Mouse (Mus musculus): Measurements from ENCODE around the gene Gas2l2. TPM values are rescaled to one million over a fixed set of nuclear protein-coding genes. Genes with fewer than 3 reads are reported as not detected.

Gene Gas2l2
- polyA plus RNA-seq, 1 experiment from 2014 or later, result not detected

- TF ChIP-seq EP300 (IDR thresholded peaks at IDR 0.05; ENCODE audit: low read depth), result no peak
- no peak for TF ChIP-seq CTCF (IDR thresholded peaks at IDR 0.05; ENCODE audit: low read depth)
- peaks cover 23% of the 10 kb centered on the region for H3K27me3 ChIP-seq (ENCODE audit: insufficient read depth, low read length)
- H3K27ac ChIP-seq (ENCODE audit: low read depth), result no peak overlapping the region
- DNase-seq (no peak), ATAC-seq (peak; percentile 27; the same call in 1 of the 2 replicates)
- H3K4me3 ChIP-seq (ENCODE audit: low read depth, low read length), result no peak overlapping the region
- 51% methylated on average over 16 of the region's 16 CpGs for WGBS (ENCODE audit: insufficient replicate concordance)
- peaks cover 18% of the 10 kb centered on the region for H3K4me1 ChIP-seq (ENCODE audit: insufficient read depth)
- H3K4me2 ChIP-seq (ENCODE audit: low read depth, low read length), result no peak overlapping the region
- H3K36me3 ChIP-seq (replicated peaks; ENCODE audit: insufficient read depth, low read length), result no peaks in the 10 kb centered on the region
- H3K9ac ChIP-seq (replicated peaks), result no peak overlapping the region
- no peaks in the 10 kb centered on the region for H3K9me3 ChIP-seq (ENCODE audit: low read length)
Measured at GRCm38 (mm10) chr11:83448021-83448926, 19.0 kb upstream of the Gas2l2 start.

- 75% methylated on average over 10 of the region's 10 CpGs for WGBS (ENCODE audit: insufficient replicate concordance)
Measured at GRCm38 (mm10) chr11:83447612-83448011, 18.4 kb upstream of the Gas2l2 start.

GRCm38 (mm10) chr11:83445001-83445400 lies 15.7 kb upstream of the Gas2l2 start:
- H3K4me1 ChIP-seq (ENCODE audit: insufficient read depth), result peaks cover 18% of the 10 kb centered on the region
- peak overlapping the region; percentile 65 for H3K4me2 ChIP-seq (ENCODE audit: low read depth, low read length)
- H3K9ac ChIP-seq (replicated peaks), result no peak overlapping the region
- no peak for TF ChIP-seq CTCF (IDR thresholded peaks at IDR 0.05; ENCODE audit: low read depth)
- TF ChIP-seq EP300 (IDR thresholded peaks at IDR 0.05; ENCODE audit: low read depth), result no peak
- peaks cover 47% of the 10 kb centered on the region for H3K27me3 ChIP-seq (ENCODE audit: insufficient read depth, low read length)
- no peak overlapping the region for H3K27ac ChIP-seq (ENCODE audit: low read depth)
- peak overlapping the region; percentile 37 for H3K4me3 ChIP-seq (ENCODE audit: low read depth, low read length)
- no peak for DNase-seq
- no peaks in the 10 kb centered on the region for H3K36me3 ChIP-seq (replicated peaks; ENCODE audit: insufficient read depth, low read length)
- H3K9me3 ChIP-seq (ENCODE audit: low read length), result no peaks in the 10 kb centered on the region
- ATAC-seq, result no peak
- WGBS (ENCODE audit: insufficient replicate concordance), result 20% methylated on average over 19 of the region's 19 CpGs

More at GRCm38 (mm10) chr11:83447612-83448011, 18.4 kb upstream of the Gas2l2 start:
- ATAC-seq, result no peak
- Histone ChIP-seq H3K27me3 (ENCODE audit: insufficient read depth, low read length) (peaks cover 29% of the 10 kb centered on the region), H3K9ac (replicated peaks) (no peak overlapping the region), H3K9me3 (ENCODE audit: low read length) (no peaks in the 10 kb centered on the region), H3K27ac (ENCODE audit: low read depth) (no peak overlapping the region), H3K4me3 (ENCODE audit: low read depth, low read length) (no peak overlapping the region), H3K4me1 (ENCODE audit: insufficient read depth) (peaks cover 18% of the 10 kb centered on the region), H3K4me2 (ENCODE audit: low read depth, low read length) (no peak overlapping the region), H3K36me3 (replicated peaks; ENCODE audit: insufficient read depth, low read length) (no peaks in the 10 kb centered on the region)
- DNase-seq, result no peak
- TF ChIP-seq EP300 (IDR thresholded peaks at IDR 0.05; ENCODE audit: low read depth), result no peak
- TF ChIP-seq CTCF (IDR thresholded peaks at IDR 0.05; ENCODE audit: low read depth), result no peak

- no peak for TF ChIP-seq CTCF (IDR thresholded peaks at IDR 0.05; ENCODE audit: low read depth)
- TF ChIP-seq EP300 (IDR thresholded peaks at IDR 0.05; ENCODE audit: low read depth), result no peak
- DNase-seq (no peak), ATAC-seq (no peak)
- Histone ChIP-seq H3K4me3 (ENCODE audit: low read depth, low read length) (no peak overlapping the region), H3K36me3 (replicated peaks; ENCODE audit: insufficient read depth, low read length) (no peaks in the 10 kb centered on the region), H3K4me1 (ENCODE audit: insufficient read depth) (peaks cover 17% of the 10 kb centered on the region), H3K4me2 (ENCODE audit: low read depth, low read length) (no peak overlapping the region), H3K9me3 (ENCODE audit: low read length) (no peaks in the 10 kb centered on the region), H3K9ac (replicated peaks) (no peak overlapping the region), H3K27me3 (ENCODE audit: insufficient read depth, low read length) (peaks cover 47% of the 10 kb centered on the region), H3K27ac (ENCODE audit: low read depth) (no peak overlapping the region)
- WGBS (ENCODE audit: insufficient replicate concordance), result 6% methylated on average over 7 of the region's 7 CpGs
Measured at GRCm38 (mm10) chr11:83443824-83444223, 14.6 kb upstream of the Gas2l2 start.

GRCm38 (mm10) chr11:83442596-83443267 lies 13.5 kb upstream of the Gas2l2 start:
- H3K4me3 ChIP-seq (ENCODE audit: low read depth, low read length), result no peak overlapping the region
- H3K27me3 ChIP-seq (ENCODE audit: insufficient read depth, low read length), result peaks cover 47% of the 10 kb centered on the region

GRCm38 (mm10) chr11:83441235-83441634 lies 12.0 kb upstream of the Gas2l2 start:
- DNase-seq, result no peak
- Histone ChIP-seq H3K27ac (ENCODE audit: low read depth) (no peak overlapping the region), H3K9me3 (ENCODE audit: low read length) (no peaks in the 10 kb centered on the region), H3K9ac (replicated peaks) (no peak overlapping the region; the same call in 1 of the 2 replicates), H3K27me3 (ENCODE audit: insufficient read depth, low read length) (peaks cover 47% of the 10 kb centered on the region), H3K4me2 (ENCODE audit: low read depth, low read length) (peak overlapping the region; percentile 98), H3K36me3 (replicated peaks; ENCODE audit: insufficient read depth, low read length) (no peaks in the 10 kb centered on the region), H3K4me1 (ENCODE audit: insufficient read depth) (peaks cover 9% of the 10 kb centered on the region), H3K4me3 (ENCODE audit: low read depth, low read length) (peak overlapping the region; percentile 70)
- TF ChIP-seq EP300 (IDR thresholded peaks at IDR 0.05; ENCODE audit: low read depth) (no peak), CTCF (IDR thresholded peaks at IDR 0.05; ENCODE audit: low read depth) (no peak)
- WGBS (ENCODE audit: insufficient replicate concordance), result 41% methylated on average over 6 of the region's 7 CpGs
- ATAC-seq, result no peak

More at GRCm38 (mm10) chr11:83442596-83443267, 13.5 kb upstream of the Gas2l2 start:
- Histone ChIP-seq H3K4me2 (ENCODE audit: low read depth, low read length) (peak overlapping the region; percentile 59), H3K9me3 (ENCODE audit: low read length) (no peaks in the 10 kb centered on the region), H3K9ac (replicated peaks) (no peak overlapping the region), H3K4me1 (ENCODE audit: insufficient read depth) (peaks cover 13% of the 10 kb centered on the region), H3K27ac (ENCODE audit: low read depth) (no peak overlapping the region), H3K36me3 (replicated peaks; ENCODE audit: insufficient read depth, low read length) (no peaks in the 10 kb centered on the region)
- no peak for ATAC-seq
- TF ChIP-seq CTCF (IDR thresholded peaks at IDR 0.05; ENCODE audit: low read depth), result peak; percentile 82
- no peak for TF ChIP-seq EP300 (IDR thresholded peaks at IDR 0.05; ENCODE audit: low read depth)
- 12% methylated on average over 29 of the region's 29 CpGs for WGBS (ENCODE audit: insufficient replicate concordance)
- DNase-seq, result peak; percentile 76
